Mouse (Mus musculus) thymus, adult 2 months (tissue): ENCODE measurements at regions not wholly inside any gene's neighbourhood (a gene's known extent, or its start where the extent isn't known, plus 50 kb on each side); places are given as distances from the start of the nearest gene placed in this dataset.

Experiments
- CTCF ChIP-seq: fragments of 200-500 bp; IDR thresholded peaks from 2 replicates; pipeline ENCODE4 v1.5.1; 2012; ENCODE audit warnings: mild to moderate bottlenecking, control low read depth, low read length, moderate library complexity, borderline replicate concordance; ENCODE audit not compliant: control insufficient read depth, poor library complexity, insufficient read depth; ENCODE audit errors: extremely low read depth
- POLR2A ChIP-seq: fragments of 200-500 bp; IDR thresholded peaks from 2 replicates; pipeline ENCODE4 v1.6.1; 2012; ENCODE audit warnings: mild to moderate bottlenecking, low read length, control low read depth, moderate library complexity; ENCODE audit not compliant: control insufficient read depth, poor library complexity, insufficient read depth; ENCODE audit errors: extremely low read depth

DNA sequence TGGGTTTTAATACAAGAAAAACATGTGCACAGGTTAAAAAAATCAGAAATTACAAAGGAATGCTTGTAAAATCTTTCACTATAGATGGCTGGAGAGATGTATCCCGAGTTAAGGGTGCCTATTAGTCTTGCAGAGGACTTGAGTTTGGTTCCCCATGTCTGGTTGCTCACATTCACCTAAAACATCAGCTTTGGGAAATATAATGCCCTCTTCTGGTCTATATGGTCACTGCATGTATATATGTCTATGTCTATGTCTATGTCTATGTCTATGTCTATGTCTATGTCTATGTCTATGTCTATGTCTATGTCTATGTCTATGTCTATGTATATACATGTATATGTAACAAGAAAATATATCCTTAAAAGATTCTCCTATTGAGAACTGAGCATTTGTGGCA is 196.8 kb upstream of the Xylt1 start:
- no peak for TF ChIP-seq POLR2A
- TF ChIP-seq CTCF: no peak
